Mouse (Mus musculus): ENCODE measurements around the gene Hint1. TPM values are rescaled to one million over a fixed set of nuclear protein-coding genes. Genes with fewer than 3 reads are reported as not detected.

Hint1 gene
- polyA plus RNA-seq, 1 experiment from 2014 or later, result 878 TPM

Other genes starting within 250 kb of the Hint1 start
- gene Cdc42se2, start 78.7 kb upstream of the Hint1 start, polyA plus RNA-seq (2014; fragmentation: Nextera tagmentation; extraction: Ambion mirVana), result 147 and 171 TPM in 2 replicates
- gene Lyrm7, start 5.5 kb upstream of the Hint1 start, polyA plus RNA-seq (2014; fragmentation: Nextera tagmentation; extraction: Ambion mirVana), result 11.8 and 12.6 TPM in 2 replicates
- gene Gpx3, start 36.1 kb downstream of the Hint1 start, polyA plus RNA-seq (2014; fragmentation: Nextera tagmentation; extraction: Ambion mirVana), result 67.6 and 73.6 TPM in 2 replicates
- 15.8 and 17.0 TPM in 2 replicates for gene Tnip1, start 96.5 kb downstream of the Hint1 start, polyA plus RNA-seq (2014; fragmentation: Nextera tagmentation; extraction: Ambion mirVana)
- gene Anxa6, start 167.1 kb downstream of the Hint1 start, polyA plus RNA-seq (2014; fragmentation: Nextera tagmentation; extraction: Ambion mirVana), result 68.9 and 71.4 TPM in 2 replicates
- 0.20 and 0.36 TPM in 2 replicates for gene Ccdc69, start 211.7 kb downstream of the Hint1 start, polyA plus RNA-seq (2014; fragmentation: Nextera tagmentation; extraction: Ambion mirVana)
- gene Gm2a, start 231.7 kb downstream of the Hint1 start, polyA plus RNA-seq (2014; fragmentation: Nextera tagmentation; extraction: Ambion mirVana), result 32.9 and 35.8 TPM in 2 replicates

Measured in hindbrain, embryonic 14.5 days (tissue).